Mouse (Mus musculus) stomach, postnatal 0 days (tissue): ENCODE data around the gene Mia2. TPM values are rescaled to one million over a fixed set of nuclear protein-coding genes. Genes with fewer than 3 reads are reported as not detected.
A peak's percentile ranks its signal among the peaks of the same experiment; 100 is the strongest.

Experiments
- ATAC-seq: fragments of 200-750 bp; cut with Nextera tagmentation; 2 replicates; pipeline ENCODE4 v1.8.0; 2017; ENCODE audit not compliant: low FRiP score, low TSS enrichment
- DNase-seq: peaks from one replicate; pipeline ENCODE4 v3.0.0-alpha.2; 2016; ENCODE audit warnings: low spot score
- H3K27ac ChIP-seq: fragments of 300-500 bp; sonication (generic); replicated peaks from 2 replicates; pipeline ENCODE4 v1.5.1; 2014; ENCODE audit warnings: mild to moderate bottlenecking, control low read depth
- H3K27me3 ChIP-seq: fragments of 300-500 bp; sonication (generic); 2 replicates; pipeline ENCODE4 v1.6.1; 2014; ENCODE audit warnings: low read length; ENCODE audit not compliant: control insufficient read depth, insufficient read depth
- H3K36me3 ChIP-seq: fragments of 300-500 bp; sonication (generic); 2 replicates; pipeline ENCODE4 v1.6.1; 2014; ENCODE audit warnings: low read length, mixed read lengths; ENCODE audit not compliant: control insufficient read depth, insufficient read depth
- H3K4me1 ChIP-seq: fragments of 300-500 bp; sonication (generic); replicated peaks from 2 replicates; pipeline ENCODE4 v1.6.1; 2014; ENCODE audit warnings: antibody characterized with exemption; ENCODE audit not compliant: control insufficient read depth, insufficient read depth
- H3K4me2 ChIP-seq: fragments of 300-500 bp; sonication (generic); replicated peaks from 2 replicates; pipeline ENCODE4 v1.6.1; 2014; ENCODE audit warnings: low read depth, mild to moderate bottlenecking, control low read depth, moderate library complexity
- H3K4me3 ChIP-seq: fragments of 300-500 bp; sonication (generic); 2 replicates; pipeline ENCODE4 v1.5.1; 2014; ENCODE audit warnings: low read depth, low read length, control low read depth
- H3K9ac ChIP-seq: fragments of 300-500 bp; sonication (generic); 2 replicates; pipeline ENCODE4 v1.6.1; 2014; ENCODE audit warnings: mild to moderate bottlenecking, low read length, control low read depth, mixed read lengths
- H3K9me3 ChIP-seq: fragments of 300-500 bp; sonication (generic); 2 replicates; pipeline ENCODE4 v1.6.1; 2016; ENCODE audit warnings: low read length; ENCODE audit not compliant: control insufficient read depth
- CTCF ChIP-seq: IDR thresholded peaks from 2 replicates; pipeline ENCODE4 v1.5.1; 2016; ENCODE audit warnings: antibody characterized with exemption, low read depth, mild to moderate bottlenecking, moderate library complexity
- EP300 ChIP-seq: optimal IDR thresholded peaks from 2 replicates; pipeline ENCODE3; 2016; ENCODE audit warnings: antibody characterized with exemption
- WGBS: fragments of 180-500 bp; shearing (Covaris S2); extraction: QIAGEN DNeasy Blood & Tissue Kit; methylation state at CpG from one replicate; pipeline ENCODE4 v1.1.7; 2014; 5-methylcytosine and 5-hydroxymethylcytosine counted together
- polyA plus RNA-seq: library from polyadenylated mRNA; unstranded; fragments of >200 nt; fragmentation: Nextera tagmentation; extraction: Ambion mirVana; gene quantifications from 2 replicates; pipeline ENCODE4 v1.2.1, GENCODE M21; 2015

The Mia2 gene
- polyA plus RNA-seq, 1 experiment from 2014 or later = 69.4 TPM

DNA sequence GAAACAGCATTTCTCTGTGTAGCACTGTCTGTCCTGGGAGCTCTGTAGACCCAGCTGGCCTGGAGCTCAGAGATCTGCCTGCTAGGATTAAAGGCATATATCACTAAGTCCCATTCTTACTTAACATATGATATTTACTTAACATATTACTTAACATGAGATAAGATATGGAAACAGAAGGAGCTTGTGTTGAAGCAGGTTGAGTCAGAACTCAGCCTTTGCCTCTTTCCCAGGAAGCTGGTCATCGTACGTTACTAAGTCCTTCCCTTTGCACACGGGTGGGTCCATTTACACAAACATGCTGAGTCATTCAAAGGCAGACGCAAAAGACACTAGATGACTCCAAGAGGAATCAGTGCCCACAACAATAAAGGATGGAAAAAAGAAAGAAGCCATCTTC, 103.2 kb downstream of the Mia2 start:
- DNase-seq (peak; percentile 62), ATAC-seq (peak; percentile 96)
- H3K4me2 ChIP-seq = no peak overlapping the region
- H3K4me1 ChIP-seq = no peaks in the 10 kb centered on the region
- H3K36me3 ChIP-seq = 0 out of 2 replicates have a peak, but pooled peaks cover 7% of the 10 kb centered on the region
- no peak overlapping the region for H3K9ac ChIP-seq
- no peak overlapping the region for H3K27ac ChIP-seq
- WGBS = 44% methylated on average over 4 of the region's 4 CpGs
- no peaks in the 10 kb centered on the region for H3K27me3 ChIP-seq
- H3K4me3 ChIP-seq = no peak overlapping the region
- H3K9me3 ChIP-seq = no peaks in the 10 kb centered on the region
- no peak for TF ChIP-seq EP300
- no peak for TF ChIP-seq CTCF

DNA sequence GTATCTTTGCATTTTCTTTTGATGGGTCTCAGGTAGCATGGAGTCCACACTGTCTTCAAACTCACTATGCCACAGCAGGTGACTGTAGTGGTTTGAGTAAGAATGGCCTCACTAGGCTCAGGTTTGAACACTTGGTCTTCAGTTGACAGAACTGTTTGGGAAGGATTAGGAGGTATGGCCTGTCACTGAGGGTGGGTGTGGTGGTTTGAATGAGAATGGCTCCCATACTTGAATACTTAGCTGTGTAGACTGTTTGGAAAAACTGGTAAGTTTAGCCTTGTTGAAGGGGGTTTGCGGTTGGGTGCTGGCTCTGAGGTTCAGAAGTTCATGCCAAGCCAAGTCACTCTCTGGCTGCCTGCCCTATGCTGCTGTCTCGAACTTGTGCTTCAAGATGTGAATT, 103.8 kb downstream of the Mia2 start:
- ATAC-seq (no peak), DNase-seq (no peak)
- H3K4me2 ChIP-seq = no peak overlapping the region
- 91% methylated on average over 2 of the region's 2 CpGs for WGBS
- TF ChIP-seq CTCF (no peak), EP300 (no peak)
- H3K4me1 ChIP-seq = no peaks in the 10 kb centered on the region
- no peak overlapping the region for H3K9ac ChIP-seq
- H3K27me3 ChIP-seq = no peaks in the 10 kb centered on the region
- no peaks in the 10 kb centered on the region for H3K9me3 ChIP-seq
- H3K4me3 ChIP-seq = no peak overlapping the region
- H3K36me3 ChIP-seq = 0 out of 2 replicates have a peak, but pooled peaks cover 7% of the 10 kb centered on the region
- no peak overlapping the region for H3K27ac ChIP-seq

DNA sequence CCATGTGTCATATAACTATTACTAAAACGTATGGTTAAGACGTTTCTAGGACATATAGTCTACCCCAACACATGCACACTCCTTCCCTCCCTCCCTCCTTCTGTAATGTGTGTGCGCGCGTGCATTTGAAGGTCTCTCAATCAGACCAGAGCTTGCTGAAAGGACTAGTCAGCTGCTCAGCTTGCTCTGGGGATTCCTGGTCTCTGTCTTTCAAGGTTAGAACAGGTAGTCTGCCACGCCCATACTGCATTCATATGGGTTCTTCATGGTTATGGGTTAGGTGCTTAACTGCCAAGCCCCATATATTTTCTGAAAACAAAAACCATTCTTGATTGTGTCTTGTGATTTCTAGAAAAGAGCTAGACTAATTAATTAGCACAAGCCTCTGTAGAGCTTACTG, 110.0 kb downstream of the Mia2 start:
- TF ChIP-seq EP300 (no peak), CTCF (no peak)
- Histone ChIP-seq H3K4me3 (no peak overlapping the region), H3K4me2 (no peak overlapping the region), H3K4me1 (no peaks in the 10 kb centered on the region), H3K9ac (no peak overlapping the region), H3K36me3 (0 out of 2 replicates have a peak, but pooled peaks cover 3% of the 10 kb centered on the region), H3K9me3 (no peaks in the 10 kb centered on the region), H3K27me3 (no peaks in the 10 kb centered on the region), H3K27ac (no peak overlapping the region)
- 89% methylated on average over 6 of the region's 6 CpGs for WGBS
- no peak for ATAC-seq
- DNase-seq = no peak

DNA sequence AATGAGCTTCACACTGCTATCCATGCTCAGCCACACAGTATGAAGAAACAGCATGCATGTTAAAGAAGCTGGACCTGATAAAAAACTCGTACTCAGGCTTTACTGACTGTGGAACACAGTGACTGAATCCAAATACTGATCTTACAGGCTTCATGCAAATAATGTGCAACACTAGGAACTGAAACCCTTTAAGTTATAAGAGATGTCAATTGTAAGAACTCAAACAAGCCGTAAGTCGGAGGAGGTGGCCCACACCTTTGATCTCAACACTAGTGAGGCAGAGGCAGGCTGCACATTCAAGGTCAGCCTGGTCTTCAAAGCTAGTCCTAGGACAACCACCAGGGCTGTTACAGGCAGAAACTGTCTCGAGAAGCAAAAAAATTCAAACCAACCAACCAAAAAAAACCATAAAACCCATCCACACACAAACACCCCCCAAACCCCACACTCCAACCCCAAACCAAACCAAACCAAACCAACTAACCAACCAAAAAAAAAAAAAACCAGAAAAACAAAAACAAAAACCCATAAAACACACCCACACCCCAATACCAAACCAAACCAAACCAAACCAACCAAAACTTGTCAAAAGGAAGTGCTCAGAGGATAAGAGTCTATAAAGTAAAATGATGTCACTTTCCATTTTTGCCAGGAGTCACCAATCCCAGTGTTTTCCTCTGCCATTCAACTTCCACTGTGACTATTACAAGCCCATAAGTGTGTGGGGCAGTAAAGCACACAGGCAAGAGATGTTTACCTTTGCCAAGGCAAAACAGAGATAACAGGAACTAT, 110.8 kb downstream of the Mia2 start:
- no peak overlapping the region for H3K27ac ChIP-seq
- H3K27me3 ChIP-seq = no peaks in the 10 kb centered on the region
- ATAC-seq (no peak), DNase-seq (no peak)
- WGBS = 79% methylated on average over 4 of the region's 4 CpGs
- no peak overlapping the region for H3K9ac ChIP-seq
- 0 out of 2 replicates have a peak, but pooled peaks cover 3% of the 10 kb centered on the region for H3K36me3 ChIP-seq
- no peaks in the 10 kb centered on the region for H3K9me3 ChIP-seq
- TF ChIP-seq CTCF (no peak), EP300 (no peak)
- H3K4me3 ChIP-seq = no peak overlapping the region
- no peak overlapping the region for H3K4me2 ChIP-seq
- H3K4me1 ChIP-seq = no peaks in the 10 kb centered on the region

DNA sequence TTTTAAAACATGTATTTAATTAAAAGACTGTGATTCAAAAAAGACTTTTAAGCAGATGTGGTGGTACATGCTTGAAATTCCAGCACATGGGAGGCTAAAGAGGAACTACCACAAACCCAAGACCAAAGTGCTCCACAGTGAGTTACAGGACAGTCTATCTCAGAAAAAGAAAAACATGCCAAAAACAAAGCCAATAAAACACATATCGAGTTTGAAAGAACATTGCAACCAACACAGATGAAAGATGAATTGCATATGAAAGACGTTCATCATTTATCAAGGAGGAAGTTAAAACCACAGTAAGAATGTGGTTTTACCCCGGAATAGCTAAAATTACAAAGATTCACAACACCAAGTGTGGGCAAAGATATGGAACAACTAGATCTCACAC, 111.4 kb downstream of the Mia2 start:
- no peak for DNase-seq
- Histone ChIP-seq H3K27ac (no peak overlapping the region), H3K4me2 (no peak overlapping the region), H3K9ac (no peak overlapping the region), H3K36me3 (0 out of 2 replicates have a peak, but pooled peaks cover 3% of the 10 kb centered on the region), H3K27me3 (no peaks in the 10 kb centered on the region), H3K9me3 (no peaks in the 10 kb centered on the region), H3K4me3 (no peak overlapping the region), H3K4me1 (no peaks in the 10 kb centered on the region)
- WGBS = 81% methylated on average over 3 of the region's 3 CpGs
- no peak for ATAC-seq
- TF ChIP-seq EP300 (no peak), CTCF (no peak)

DNA sequence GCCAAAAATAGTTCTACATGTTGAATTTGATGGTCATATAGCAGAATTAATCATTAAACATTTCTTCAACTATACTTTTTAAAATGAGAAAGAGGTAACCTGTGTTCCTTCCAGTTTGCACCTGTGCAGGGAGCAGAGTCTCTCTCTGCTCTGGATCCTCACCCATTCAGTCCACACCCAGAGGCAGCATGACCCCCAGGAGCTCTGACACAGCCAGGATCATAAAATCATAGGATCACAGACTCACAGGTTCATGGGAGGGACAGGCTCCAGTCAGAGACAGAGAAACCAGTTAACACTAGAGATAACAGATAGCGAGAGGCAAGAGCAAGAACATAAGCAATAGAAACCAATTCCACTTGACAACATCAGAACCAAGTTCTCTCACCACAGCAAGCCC, 112.2 kb downstream of the Mia2 start:
- 90% methylated on average over 1 of the region's 1 CpGs for WGBS
- Histone ChIP-seq H3K4me1 (no peaks in the 10 kb centered on the region), H3K4me3 (no peak overlapping the region), H3K36me3 (no peaks in the 10 kb centered on the region), H3K27ac (no peak overlapping the region), H3K4me2 (no peak overlapping the region), H3K27me3 (no peaks in the 10 kb centered on the region), H3K9ac (no peak overlapping the region), H3K9me3 (no peaks in the 10 kb centered on the region)
- DNase-seq (no peak), ATAC-seq (no peak)
- TF ChIP-seq CTCF (no peak), EP300 (no peak)
